Mouse (Mus musculus): ENCODE results near the gene Slc2a13.

Gene Slc2a13

GRCm38 (mm10) chr15:91502235-91502634 is 70.8 kb downstream of the Slc2a13 start:
- DNase-seq (ENCODE audit: low spot score in 2 of 2), result no peak

- no peak for DNase-seq (ENCODE audit: low spot score in 2 of 2)
Observed at GRCm38 (mm10) chr15:91495014-91495413, 78.0 kb downstream of the Slc2a13 start.

- no peak for DNase-seq (ENCODE audit: low spot score in 2 of 2)
Observed at GRCm38 (mm10) chr15:91479924-91480615, 93.0 kb downstream of the Slc2a13 start.

- no peak for DNase-seq (ENCODE audit: low spot score in 2 of 2)
Observed at GRCm38 (mm10) chr15:91477766-91478165, 95.3 kb downstream of the Slc2a13 start.

GRCm38 (mm10) chr15:91473690-91474409 is 99.2 kb downstream of the Slc2a13 start:
- no peak for DNase-seq (ENCODE audit: low spot score in 2 of 2)

GRCm38 (mm10) chr15:91465331-91465730 is 107.7 kb downstream of the Slc2a13 start:
- DNase-seq (ENCODE audit: low spot score in 2 of 2), result no peak

GRCm38 (mm10) chr15:91463857-91464435 is 109.1 kb downstream of the Slc2a13 start:
- no peak for DNase-seq (ENCODE audit: low spot score in 2 of 2)

GRCm38 (mm10) chr15:91463026-91463661 is 109.9 kb downstream of the Slc2a13 start:
- no peak for DNase-seq (ENCODE audit: low spot score in 2 of 2)

GRCm38 (mm10) chr15:91461940-91462339 is 111.1 kb downstream of the Slc2a13 start:
- no peak for DNase-seq (ENCODE audit: low spot score in 2 of 2)

- no peak for DNase-seq (ENCODE audit: low spot score in 2 of 2)
Observed at GRCm38 (mm10) chr15:91457202-91457601, 115.9 kb downstream of the Slc2a13 start.

GRCm38 (mm10) chr15:91445399-91445798 is 127.7 kb downstream of the Slc2a13 start:
- DNase-seq (ENCODE audit: low spot score in 2 of 2), result no peak

GRCm38 (mm10) chr15:91443449-91443848 is 129.6 kb downstream of the Slc2a13 start:
- DNase-seq (ENCODE audit: low spot score in 2 of 2), result no peak

GRCm38 (mm10) chr15:91439883-91440282 is 133.2 kb downstream of the Slc2a13 start:
- DNase-seq (ENCODE audit: low spot score in 2 of 2), result no peak

GRCm38 (mm10) chr15:91425426-91425825 is 147.6 kb downstream of the Slc2a13 start:
- DNase-seq (ENCODE audit: low spot score in 2 of 2), result no peak

- DNase-seq (ENCODE audit: low spot score in 2 of 2), result no peak
Observed at GRCm38 (mm10) chr15:91406979-91407378, 166.1 kb downstream of the Slc2a13 start.

- no peak for DNase-seq (ENCODE audit: low spot score in 2 of 2)
Observed at GRCm38 (mm10) chr15:91395165-91395564, 177.9 kb downstream of the Slc2a13 start.

GRCm38 (mm10) chr15:91383694-91384093 is 189.4 kb downstream of the Slc2a13 start:
- no peak for DNase-seq (ENCODE audit: low spot score in 2 of 2)

GRCm38 (mm10) chr15:91382606-91383005 is 190.5 kb downstream of the Slc2a13 start:
- DNase-seq (ENCODE audit: low spot score in 2 of 2), result no peak

- no peak for DNase-seq (ENCODE audit: low spot score in 2 of 2)
Observed at GRCm38 (mm10) chr15:91381864-91382263, 191.2 kb downstream of the Slc2a13 start.

GRCm38 (mm10) chr15:91378751-91379325 is 194.2 kb downstream of the Slc2a13 start:
- DNase-seq (ENCODE audit: low spot score in 2 of 2), result no peak

- no peak for DNase-seq (ENCODE audit: low spot score in 2 of 2)
Observed at GRCm38 (mm10) chr15:91377568-91377967, 195.5 kb downstream of the Slc2a13 start.

- no peak for DNase-seq (ENCODE audit: low spot score in 2 of 2)
Observed at GRCm38 (mm10) chr15:91377105-91377504, 196.0 kb downstream of the Slc2a13 start.
